Mouse (Mus musculus) spleen, adult 12 weeks (tissue): ENCODE measurements at regions not wholly inside any gene's neighbourhood (a gene's known extent, or its start where the extent isn't known, plus 50 kb on each side); places are given as distances from the start of the nearest gene placed in this dataset.

Source experiments
- DNase-seq: peaks from one replicate; pipeline ENCODE4 v3.0.0; 2022; ENCODE audit warnings: low spot score

- DNase-seq, result no peak
Observed at GRCm38 (mm10) chr5:51922973-51923372, 267.3 kb downstream of the Dhx15 start.

GRCm38 (mm10) chr5:51922494-51922893, 267.8 kb downstream of the Dhx15 start:
- no peak for DNase-seq

GRCm38 (mm10) chr5:51917812-51918448, 272.4 kb downstream of the Dhx15 start:
- no peak for DNase-seq

GRCm38 (mm10) chr5:51914731-51915130, 275.6 kb downstream of the Dhx15 start:
- DNase-seq, result no peak

- DNase-seq, result no peak
Observed at GRCm38 (mm10) chr5:51908861-51909260, 281.5 kb downstream of the Dhx15 start.

GRCm38 (mm10) chr5:51906315-51907109, 283.8 kb downstream of the Dhx15 start:
- DNase-seq, result no peak

- DNase-seq, result no peak
Observed at GRCm38 (mm10) chr5:51894159-51894558, 296.2 kb downstream of the Dhx15 start.

- DNase-seq, result no peak
Observed at GRCm38 (mm10) chr5:51891341-51891740, 299.0 kb downstream of the Dhx15 start.

- DNase-seq, result no peak
Observed at GRCm38 (mm10) chr5:51888404-51888803, 301.9 kb downstream of the Dhx15 start.

- no peak for DNase-seq
Observed at GRCm38 (mm10) chr5:51882594-51882993, 307.7 kb downstream of the Dhx15 start.

GRCm38 (mm10) chr5:51882173-51882572, 308.1 kb downstream of the Dhx15 start:
- DNase-seq, result no peak

- no peak for DNase-seq
Observed at GRCm38 (mm10) chr5:51876846-51877245, 309.3 kb upstream of the Ppargc1a start.

- no peak for DNase-seq
Observed at GRCm38 (mm10) chr5:51873571-51873970, 306.0 kb upstream of the Ppargc1a start.

GRCm38 (mm10) chr5:51871735-51872134, 304.2 kb upstream of the Ppargc1a start:
- DNase-seq, result no peak

- no peak for DNase-seq
Observed at GRCm38 (mm10) chr5:51868223-51868713, 300.7 kb upstream of the Ppargc1a start.

GRCm38 (mm10) chr5:51866002-51866401, 298.5 kb upstream of the Ppargc1a start:
- DNase-seq, result no peak

- DNase-seq, result no peak
Observed at GRCm38 (mm10) chr5:51860496-51860895, 293.0 kb upstream of the Ppargc1a start.

- DNase-seq, result no peak
Observed at GRCm38 (mm10) chr5:51853456-51854124, 286.1 kb upstream of the Ppargc1a start.

- no peak for DNase-seq
Observed at GRCm38 (mm10) chr5:51850091-51850490, 282.6 kb upstream of the Ppargc1a start.

GRCm38 (mm10) chr5:51849236-51849635, 281.7 kb upstream of the Ppargc1a start:
- no peak for DNase-seq

- DNase-seq, result no peak
Observed at GRCm38 (mm10) chr5:51842189-51842588, 274.7 kb upstream of the Ppargc1a start.

- no peak for DNase-seq
Observed at GRCm38 (mm10) chr5:51841763-51842162, 274.2 kb upstream of the Ppargc1a start.
